Mouse (Mus musculus) thymus, postnatal 4 days (tissue): Measurements from ENCODE around the gene Asrgl1.
"Not testable (repeated sequence)": the region's sequence is repeated elsewhere in the genome, so short reads cannot be mapped to it uniquely, and the experiment has no call there.

Source experiments
- DNase-seq: peaks from one replicate; pipeline ENCODE4 v3.0.0; 2021

Asrgl1 gene

GRCm38 (mm10) chr19:9103986-9104385 lies 31.4 kb downstream of the Asrgl1 start:
- DNase-seq, result no peak

GRCm38 (mm10) chr19:9101062-9101457 lies 34.4 kb downstream of the Asrgl1 start:
- no peak for DNase-seq

- DNase-seq, result no peak
These were observed 35.0 kb downstream of the Asrgl1 start for GRCm38 (mm10) chr19:9100297-9101061.

- DNase-seq, result no peak
These were observed 35.7 kb downstream of the Asrgl1 start for GRCm38 (mm10) chr19:9099751-9100150.

- no peak for DNase-seq
These were observed 38.0 kb downstream of the Asrgl1 start for GRCm38 (mm10) chr19:9097441-9097840.

- DNase-seq, result no peak
These were observed 40.3 kb downstream of the Asrgl1 start for GRCm38 (mm10) chr19:9095111-9095510.

- DNase-seq, result no peak
These were observed 44.7 kb downstream of the Asrgl1 start for GRCm38 (mm10) chr19:9090709-9091108.

- no peak for DNase-seq
These were observed 45.2 kb downstream of the Asrgl1 start for GRCm38 (mm10) chr19:9090191-9090590.

GRCm38 (mm10) chr19:9087821-9088220 lies 47.6 kb downstream of the Asrgl1 start, which contains the start of gene Scgb1a1:
Gene Scgb1a1, minus strand, starts transcription at chr19:9087958.
- no peak for DNase-seq

- DNase-seq, result not testable (repeated sequence)
These were observed 51.5 kb downstream of the Asrgl1 start for GRCm38 (mm10) chr19:9083892-9084291.

- DNase-seq, result no peak
These were observed 52.5 kb downstream of the Asrgl1 start for GRCm38 (mm10) chr19:9083010-9083355.

GRCm38 (mm10) chr19:9082191-9083009 lies 53.0 kb downstream of the Asrgl1 start:
- peak; percentile 93 for DNase-seq

GRCm38 (mm10) chr19:9081311-9082190 lies 53.9 kb downstream of the Asrgl1 start:
- no peak for DNase-seq

GRCm38 (mm10) chr19:9079916-9080315 lies 55.5 kb downstream of the Asrgl1 start:
- no peak for DNase-seq

GRCm38 (mm10) chr19:9076982-9077660 lies 58.3 kb downstream of the Asrgl1 start:
- no peak for DNase-seq

- DNase-seq, result no peak
These were observed 59.4 kb downstream of the Asrgl1 start for GRCm38 (mm10) chr19:9076035-9076434.

GRCm38 (mm10) chr19:9075558-9075957 lies 59.9 kb downstream of the Asrgl1 start:
- no peak for DNase-seq

- DNase-seq, result no peak
These were observed 61.0 kb downstream of the Asrgl1 start for GRCm38 (mm10) chr19:9074424-9074823.

GRCm38 (mm10) chr19:9073776-9074411 lies 61.5 kb downstream of the Asrgl1 start:
- DNase-seq, result no peak

GRCm38 (mm10) chr19:9072157-9072530 lies 63.3 kb downstream of the Asrgl1 start:
- DNase-seq, result no peak

- DNase-seq, result no peak
These were observed 63.8 kb downstream of the Asrgl1 start for GRCm38 (mm10) chr19:9071456-9072156.
